Mouse (Mus musculus): ENCODE measurements at regions not wholly inside any gene's neighbourhood (a gene's known extent, or its start where the extent isn't known, plus 50 kb on each side); places are given as distances from the start of the nearest gene placed in this dataset.

- 0 out of 2 replicates have a peak, but pooled peaks cover 2% of the 10 kb centered on the region for H3K27me3 ChIP-seq (ENCODE audit: control insufficient read depth, insufficient read depth, low read length)
- no peak for ATAC-seq (ENCODE audit: insufficient read depth, low FRiP score)
- H3K9ac ChIP-seq (ENCODE audit: low read length) = no peak overlapping the region
- H3K36me3 ChIP-seq (ENCODE audit: control insufficient read depth, insufficient read depth, low read length) = no peaks in the 10 kb centered on the region
- H3K27ac ChIP-seq (ENCODE audit: low read length) = no peak overlapping the region
- H3K4me2 ChIP-seq (ENCODE audit: low read depth, low read length) = no peak overlapping the region
- no peaks in the 10 kb centered on the region for H3K4me1 ChIP-seq (ENCODE audit: control insufficient read depth, insufficient read depth, low read length)
- no peaks in the 10 kb centered on the region for H3K9me3 ChIP-seq (replicated peaks; ENCODE audit: control insufficient read depth, low read length)
- no peak overlapping the region for H3K4me3 ChIP-seq (replicated peaks; ENCODE audit: low read length)
- WGBS = 11% methylated on average over 8 of the region's 8 CpGs
Measured at GRCm38 (mm10) chr1:120961984-120962383, 359.8 kb downstream of the En1 start.

DNA sequence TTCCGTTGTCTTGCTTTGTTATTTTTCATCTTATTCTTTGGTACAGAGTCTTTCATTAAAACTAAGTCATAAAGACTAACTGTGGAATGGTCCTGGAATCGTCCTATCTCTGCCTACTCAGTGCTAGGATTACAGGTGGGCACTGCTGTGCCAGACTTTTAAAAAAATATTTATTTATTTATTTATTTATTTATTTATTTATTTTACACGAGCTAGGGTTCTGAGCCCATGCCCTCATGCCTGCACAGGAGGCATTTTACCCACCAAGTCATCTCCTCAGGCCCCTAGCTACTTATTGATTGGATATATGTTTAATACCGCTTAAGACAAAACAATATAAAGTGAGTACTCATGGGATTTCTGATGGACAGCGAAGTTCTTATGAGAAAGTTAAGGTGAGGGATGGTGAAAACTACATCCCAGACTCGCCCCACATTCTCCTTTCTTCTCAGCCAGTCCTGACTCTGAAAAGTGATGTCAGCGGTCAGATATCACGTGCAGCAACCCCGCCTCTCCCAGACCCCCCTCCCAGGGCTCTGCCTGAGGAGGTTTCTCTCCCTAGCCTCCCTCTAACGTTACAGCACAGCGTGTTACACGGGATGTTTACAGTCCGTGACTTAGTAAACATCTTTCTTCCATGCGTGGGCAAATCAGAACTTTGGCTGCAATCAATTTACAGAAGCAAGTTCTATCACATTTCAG is 361.4 kb downstream of the En1 start:
- H3K9ac ChIP-seq (ENCODE audit: low read length) = peak overlapping the region; percentile 39; the same call in 1 of the 2 replicates

DNA sequence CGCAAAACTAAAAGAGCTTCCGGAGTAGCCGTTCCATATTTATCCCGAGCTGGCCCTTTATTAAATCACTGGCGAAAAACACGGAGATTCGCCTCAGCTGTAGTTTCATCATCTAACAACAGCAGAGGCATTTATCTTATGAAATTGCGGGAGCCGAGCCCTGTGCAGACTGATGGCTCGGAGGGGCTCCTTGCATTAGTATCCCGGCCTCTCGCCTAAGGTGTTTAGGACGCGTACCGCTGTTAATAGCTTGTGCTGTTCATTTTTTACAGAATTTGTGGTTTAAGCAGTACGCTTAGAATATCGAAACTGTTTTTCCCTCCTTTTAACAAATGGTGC is 361.9 kb downstream of the En1 start:
- H3K4me3 ChIP-seq (replicated peaks; ENCODE audit: low read length) = peak overlapping the region; percentile 38
- peak overlapping the region; percentile 54 for H3K4me2 ChIP-seq (ENCODE audit: low read depth, low read length)
- ATAC-seq (ENCODE audit: insufficient read depth, low FRiP score) = no peak
- H3K27me3 ChIP-seq (ENCODE audit: control insufficient read depth, insufficient read depth, low read length) = 0 out of 2 replicates have a peak, but pooled peaks cover 2% of the 10 kb centered on the region
- 35% methylated on average over 17 of the region's 17 CpGs for WGBS
- H3K9ac ChIP-seq (ENCODE audit: low read length) = peak overlapping the region; percentile 39; the same call in 1 of the 2 replicates
- H3K4me1 ChIP-seq (ENCODE audit: control insufficient read depth, insufficient read depth, low read length) = no peaks in the 10 kb centered on the region
- no peaks in the 10 kb centered on the region for H3K36me3 ChIP-seq (ENCODE audit: control insufficient read depth, insufficient read depth, low read length)
- H3K9me3 ChIP-seq (replicated peaks; ENCODE audit: control insufficient read depth, low read length) = no peaks in the 10 kb centered on the region
- no peak overlapping the region for H3K27ac ChIP-seq (ENCODE audit: low read length)

More for the DNA sequence above, 361.4 kb downstream of the En1 start:
- Histone ChIP-seq H3K4me3 (replicated peaks; ENCODE audit: low read length) (peak overlapping the region; percentile 38), H3K4me2 (ENCODE audit: low read depth, low read length) (peak overlapping the region; percentile 54), H3K27me3 (ENCODE audit: control insufficient read depth, insufficient read depth, low read length) (0 out of 2 replicates have a peak, but pooled peaks cover 2% of the 10 kb centered on the region), H3K27ac (ENCODE audit: low read length) (no peak overlapping the region), H3K36me3 (ENCODE audit: control insufficient read depth, insufficient read depth, low read length) (no peaks in the 10 kb centered on the region), H3K9me3 (replicated peaks; ENCODE audit: control insufficient read depth, low read length) (no peaks in the 10 kb centered on the region), H3K4me1 (ENCODE audit: control insufficient read depth, insufficient read depth, low read length) (no peaks in the 10 kb centered on the region)
- peak; percentile 47; the same call in 1 of the 2 replicates for ATAC-seq (ENCODE audit: insufficient read depth, low FRiP score)
- 27% methylated on average over 14 of the region's 14 CpGs for WGBS

GRCm38 (mm10) chr1:120966132-120966531 is 363.9 kb downstream of the En1 start:
- H3K27me3 ChIP-seq (ENCODE audit: control insufficient read depth, insufficient read depth, low read length) = 0 out of 2 replicates have a peak, but pooled peaks cover 2% of the 10 kb centered on the region
- no peak for ATAC-seq (ENCODE audit: insufficient read depth, low FRiP score)
- H3K9ac ChIP-seq (ENCODE audit: low read length) = no peak overlapping the region
- H3K27ac ChIP-seq (ENCODE audit: low read length) = no peak overlapping the region
- no peak overlapping the region for H3K4me2 ChIP-seq (ENCODE audit: low read depth, low read length)
- no peaks in the 10 kb centered on the region for H3K9me3 ChIP-seq (replicated peaks; ENCODE audit: control insufficient read depth, low read length)
- H3K4me1 ChIP-seq (ENCODE audit: control insufficient read depth, insufficient read depth, low read length) = no peaks in the 10 kb centered on the region
- WGBS = 42% methylated on average over 3 of the region's 3 CpGs
- no peak overlapping the region for H3K4me3 ChIP-seq (replicated peaks; ENCODE audit: low read length)
- H3K36me3 ChIP-seq (ENCODE audit: control insufficient read depth, insufficient read depth, low read length) = no peaks in the 10 kb centered on the region

DNA sequence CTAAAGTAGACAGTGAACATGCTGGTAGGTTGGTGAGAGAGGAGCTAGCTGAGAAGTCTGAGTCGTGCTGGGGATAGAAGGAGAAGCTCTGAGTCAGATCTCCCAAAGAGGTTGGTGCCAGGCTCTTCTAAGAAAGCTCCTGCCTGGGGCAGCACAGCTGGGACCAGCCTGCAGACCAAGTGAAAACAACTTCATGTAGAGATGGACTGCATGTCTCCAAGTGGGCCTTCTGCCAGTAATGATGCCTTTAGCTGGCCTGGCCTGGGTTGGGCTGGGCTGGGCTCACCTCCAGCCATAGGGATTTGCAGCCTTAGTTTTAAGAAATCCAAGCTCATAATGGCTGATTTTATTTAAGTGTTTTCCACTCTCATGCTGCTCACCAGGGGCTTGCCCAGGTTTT is 357.7 kb downstream of the Insig2 start:
- Histone ChIP-seq H3K4me2 (ENCODE audit: low read depth, low read length) (no peak overlapping the region), H3K9me3 (replicated peaks; ENCODE audit: control insufficient read depth, low read length) (no peaks in the 10 kb centered on the region), H3K4me3 (replicated peaks; ENCODE audit: low read length) (no peak overlapping the region), H3K27me3 (ENCODE audit: control insufficient read depth, insufficient read depth, low read length) (no peaks in the 10 kb centered on the region), H3K4me1 (ENCODE audit: control insufficient read depth, insufficient read depth, low read length) (no peaks in the 10 kb centered on the region), H3K9ac (ENCODE audit: low read length) (no peak overlapping the region), H3K36me3 (ENCODE audit: control insufficient read depth, insufficient read depth, low read length) (no peaks in the 10 kb centered on the region), H3K27ac (ENCODE audit: low read length) (no peak overlapping the region)
- ATAC-seq (ENCODE audit: insufficient read depth, low FRiP score) = no peak; the same call in 1 of the 2 replicates
- 69% methylated on average over 1 of the region's 1 CpGs for WGBS

GRCm38 (mm10) chr1:121004535-121004934 is 327.9 kb downstream of the Insig2 start:
- Histone ChIP-seq H3K36me3 (ENCODE audit: control insufficient read depth, insufficient read depth, low read length) (no peaks in the 10 kb centered on the region), H3K27me3 (ENCODE audit: control insufficient read depth, insufficient read depth, low read length) (no peaks in the 10 kb centered on the region), H3K9me3 (replicated peaks; ENCODE audit: control insufficient read depth, low read length) (no peaks in the 10 kb centered on the region), H3K4me2 (ENCODE audit: low read depth, low read length) (no peak overlapping the region), H3K9ac (ENCODE audit: low read length) (no peak overlapping the region), H3K4me3 (replicated peaks; ENCODE audit: low read length) (no peak overlapping the region), H3K4me1 (ENCODE audit: control insufficient read depth, insufficient read depth, low read length) (no peaks in the 10 kb centered on the region), H3K27ac (ENCODE audit: low read length) (no peak overlapping the region)
- 87% methylated on average over 7 of the region's 7 CpGs for WGBS
- no peak for ATAC-seq (ENCODE audit: insufficient read depth, low FRiP score)

GRCm38 (mm10) chr1:121005198-121005597 is 327.2 kb downstream of the Insig2 start:
- ATAC-seq (ENCODE audit: insufficient read depth, low FRiP score) = no peak

GRCm38 (mm10) chr1:121012126-121012525 is 320.3 kb downstream of the Insig2 start:
- ATAC-seq (ENCODE audit: insufficient read depth, low FRiP score) = no peak
- H3K9ac ChIP-seq (ENCODE audit: low read length) = no peak overlapping the region
- H3K27me3 ChIP-seq (ENCODE audit: control insufficient read depth, insufficient read depth, low read length) = no peaks in the 10 kb centered on the region
- H3K9me3 ChIP-seq (replicated peaks; ENCODE audit: control insufficient read depth, low read length) = no peaks in the 10 kb centered on the region
- H3K4me1 ChIP-seq (ENCODE audit: control insufficient read depth, insufficient read depth, low read length) = no peaks in the 10 kb centered on the region
- H3K36me3 ChIP-seq (ENCODE audit: control insufficient read depth, insufficient read depth, low read length) = no peaks in the 10 kb centered on the region
- no peak overlapping the region for H3K4me2 ChIP-seq (ENCODE audit: low read depth, low read length)
- no peak overlapping the region for H3K27ac ChIP-seq (ENCODE audit: low read length)
- H3K4me3 ChIP-seq (replicated peaks; ENCODE audit: low read length) = no peak overlapping the region

More at GRCm38 (mm10) chr1:121005198-121005597, 327.2 kb downstream of the Insig2 start:
- no peak overlapping the region for H3K27ac ChIP-seq (ENCODE audit: low read length)
- 22% methylated on average over 3 of the region's 3 CpGs for WGBS
- H3K9ac ChIP-seq (ENCODE audit: low read length) = no peak overlapping the region
- no peaks in the 10 kb centered on the region for H3K36me3 ChIP-seq (ENCODE audit: control insufficient read depth, insufficient read depth, low read length)
- no peak overlapping the region for H3K4me3 ChIP-seq (replicated peaks; ENCODE audit: low read length)
- no peak overlapping the region for H3K4me2 ChIP-seq (ENCODE audit: low read depth, low read length)
- no peaks in the 10 kb centered on the region for H3K27me3 ChIP-seq (ENCODE audit: control insufficient read depth, insufficient read depth, low read length)
- H3K9me3 ChIP-seq (replicated peaks; ENCODE audit: control insufficient read depth, low read length) = no peaks in the 10 kb centered on the region
- H3K4me1 ChIP-seq (ENCODE audit: control insufficient read depth, insufficient read depth, low read length) = no peaks in the 10 kb centered on the region

GRCm38 (mm10) chr1:121013839-121014503 is 318.4 kb downstream of the Insig2 start:
- no peak for ATAC-seq (ENCODE audit: insufficient read depth, low FRiP score)
- H3K36me3 ChIP-seq (ENCODE audit: control insufficient read depth, insufficient read depth, low read length) = no peaks in the 10 kb centered on the region
- H3K4me1 ChIP-seq (ENCODE audit: control insufficient read depth, insufficient read depth, low read length) = no peaks in the 10 kb centered on the region

More at GRCm38 (mm10) chr1:121013839-121014503, 318.4 kb downstream of the Insig2 start:
- 36% methylated on average over 12 of the region's 12 CpGs for WGBS
- H3K27me3 ChIP-seq (ENCODE audit: control insufficient read depth, insufficient read depth, low read length) = no peaks in the 10 kb centered on the region
- H3K9ac ChIP-seq (ENCODE audit: low read length) = no peak overlapping the region
- no peak overlapping the region for H3K27ac ChIP-seq (ENCODE audit: low read length)
- no peak overlapping the region for H3K4me2 ChIP-seq (ENCODE audit: low read depth, low read length)
- H3K9me3 ChIP-seq (replicated peaks; ENCODE audit: control insufficient read depth, low read length) = no peaks in the 10 kb centered on the region
- no peak overlapping the region for H3K4me3 ChIP-seq (replicated peaks; ENCODE audit: low read length)
